Mouse (Mus musculus): Measurements from ENCODE around the gene Ube2d3.
A peak's percentile ranks its signal among the peaks of the same experiment; 100 is the strongest.

- TF ChIP-seq CTCF (IDR thresholded peaks at IDR 0.05; ENCODE audit: low read depth) = peak; percentile 6; the same call in 1 of the 2 replicates
- TF ChIP-seq EP300 (optimal IDR thresholded peaks at IDR 0.05) = no peak
Measured at GRCm38 (mm10) chr3:135438531-135438912, 573 bp downstream of the Ube2d3 start.

Measured in stomach, postnatal 0 days (tissue).